Mouse (Mus musculus): ENCODE data around the gene Cnot10.

DNA sequence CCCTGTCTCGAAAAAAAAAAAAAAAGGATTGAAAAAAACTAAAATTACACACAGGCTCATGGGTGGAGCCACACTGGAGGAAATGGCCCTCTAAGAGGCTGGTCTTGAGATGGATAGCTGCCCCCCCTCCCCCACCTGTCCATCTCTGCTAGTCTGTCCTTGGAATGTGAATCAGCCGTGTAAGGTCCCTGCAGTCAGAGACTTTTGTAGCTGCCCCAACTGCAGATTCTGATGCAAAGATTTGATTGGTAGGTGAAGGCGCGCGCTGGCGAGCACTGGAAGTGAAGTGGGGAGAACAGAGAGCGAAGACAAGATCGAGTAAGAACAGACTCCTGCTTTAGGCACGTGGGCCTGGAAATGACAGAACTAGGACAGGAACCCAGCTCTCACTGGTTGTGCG, 26.9 kb upstream of the Cnot10 start:
- TF ChIP-seq CTCF (IDR thresholded peaks at IDR 0.05; ENCODE audit: low read depth, low read length) = no peak
- no peak for TF ChIP-seq POLR2A (IDR thresholded peaks at IDR 0.05; ENCODE audit: extremely low read depth, insufficient read depth, low read length)
